Mouse (Mus musculus): ENCODE data around the gene Maml1.

Gene Maml1

GRCm38 (mm10) chr11:50219833-50220232 lies 72.3 kb downstream of the Maml1 start:
- no peak for DNase-seq

- no peak for DNase-seq
Measured at GRCm38 (mm10) chr11:50217811-50218210, 74.3 kb downstream of the Maml1 start.

GRCm38 (mm10) chr11:50216724-50217366 lies 75.3 kb downstream of the Maml1 start:
- DNase-seq = no peak

- DNase-seq = no peak
Measured at GRCm38 (mm10) chr11:50215633-50216032, 76.5 kb downstream of the Maml1 start.

- DNase-seq = no peak
Measured at GRCm38 (mm10) chr11:50214631-50215030, 77.5 kb downstream of the Maml1 start.

- peak; percentile 92 for DNase-seq
Measured at GRCm38 (mm10) chr11:50212848-50213758, 79.0 kb downstream of the Maml1 start.

- no peak for DNase-seq
Measured at GRCm38 (mm10) chr11:50212060-50212739, 79.9 kb downstream of the Maml1 start.

GRCm38 (mm10) chr11:50211322-50212059 lies 80.6 kb downstream of the Maml1 start:
- no peak for DNase-seq

GRCm38 (mm10) chr11:50210505-50211151 lies 81.5 kb downstream of the Maml1 start, which contains the start of the genes Sqstm1 and Mgat4b:
Gene Sqstm1 (minus strand): TSS chr11:50210827.
Gene Mgat4b (plus strand): TSS chr11:50210890.
- peak; percentile 82 for DNase-seq

- DNase-seq = peak; percentile 97
Measured at GRCm38 (mm10) chr11:50210101-50210504, 82.0 kb downstream of the Maml1 start.

- no peak for DNase-seq
Measured at GRCm38 (mm10) chr11:50208039-50208438, 84.1 kb downstream of the Maml1 start.

- no peak for DNase-seq
Measured at GRCm38 (mm10) chr11:50207344-50207743, 84.8 kb downstream of the Maml1 start.

GRCm38 (mm10) chr11:50206037-50206436 lies 86.1 kb downstream of the Maml1 start:
- no peak for DNase-seq
